Mouse (Mus musculus) spleen, adult 18-20 months (tissue): ENCODE measurements around the gene Odf3l1.

Source experiments
- DNase-seq, 2 experiments: peaks; one replicate each; pipeline ENCODE4 v3.0.0; 2022; ENCODE audit warnings: mixed read lengths in 2 of 2

Gene Odf3l1

DNA sequence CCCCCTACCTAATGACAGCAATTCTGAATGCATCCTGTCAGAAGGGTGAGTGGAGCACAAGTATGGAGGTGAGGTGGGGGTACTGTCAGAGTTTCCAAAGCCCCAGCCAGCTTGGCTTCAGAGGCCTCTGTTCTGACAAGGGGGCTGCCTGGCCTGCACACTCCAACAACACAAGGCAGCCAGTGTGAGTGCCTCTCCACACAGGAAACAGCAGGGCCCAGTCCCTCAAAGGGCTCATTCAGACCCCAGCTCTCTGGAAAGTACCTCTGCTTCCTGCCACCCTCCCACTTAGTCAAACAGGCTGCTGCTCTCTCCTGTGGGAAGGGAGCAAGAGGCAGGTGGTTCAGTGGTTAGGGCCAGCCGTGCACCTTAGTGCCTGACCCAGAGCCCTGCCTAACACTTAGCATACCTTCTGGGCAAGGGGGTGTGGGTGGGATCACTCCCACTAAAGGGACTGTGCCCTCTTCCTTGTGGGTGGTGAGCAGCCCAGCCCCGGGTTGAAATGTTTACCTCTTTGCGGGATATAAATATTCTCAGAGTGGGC, 17.1 kb upstream of the Odf3l1 start:
- DNase-seq = no peak

DNA sequence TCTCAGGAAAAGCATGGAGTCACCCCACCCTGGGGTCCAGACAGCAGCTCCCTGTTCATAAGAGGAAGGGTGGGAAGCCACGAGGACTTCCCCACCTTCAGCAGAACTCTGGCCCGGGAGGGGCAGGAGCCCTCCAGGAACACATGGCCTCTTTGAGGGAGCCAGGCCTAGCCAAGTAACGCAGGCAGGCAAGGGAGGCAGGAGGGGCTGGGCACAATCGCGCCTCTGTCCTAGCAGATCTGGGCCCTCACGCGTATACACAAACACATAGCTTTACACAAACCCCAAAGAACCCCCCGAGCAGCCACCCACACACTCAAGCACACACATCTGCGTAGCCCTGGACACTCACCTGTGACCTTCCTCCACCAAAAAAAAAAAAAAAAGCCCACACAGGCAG, 16.3 kb upstream of the Odf3l1 start:
- no peak for DNase-seq

DNA sequence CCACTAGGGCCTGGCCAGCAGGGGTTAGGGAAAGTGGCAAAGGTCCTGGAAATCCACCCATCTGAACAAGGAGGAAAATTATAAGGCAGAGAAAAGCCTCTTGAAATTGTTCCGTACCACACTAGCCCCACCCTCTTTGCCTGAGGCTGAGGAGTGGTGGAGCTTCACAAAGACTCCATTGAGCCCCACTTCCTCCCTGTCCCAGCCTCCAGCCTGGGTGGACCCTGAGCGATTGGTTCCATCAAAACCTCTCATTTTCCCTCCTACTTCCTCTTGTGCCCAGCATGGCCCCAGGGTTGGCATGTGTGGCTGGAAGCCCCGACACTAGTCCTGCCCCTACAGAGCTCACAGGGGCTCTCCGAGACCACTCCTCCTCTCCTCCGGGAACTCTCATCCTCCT, 12.8 kb upstream of the Odf3l1 start:
- no peak for DNase-seq

DNA sequence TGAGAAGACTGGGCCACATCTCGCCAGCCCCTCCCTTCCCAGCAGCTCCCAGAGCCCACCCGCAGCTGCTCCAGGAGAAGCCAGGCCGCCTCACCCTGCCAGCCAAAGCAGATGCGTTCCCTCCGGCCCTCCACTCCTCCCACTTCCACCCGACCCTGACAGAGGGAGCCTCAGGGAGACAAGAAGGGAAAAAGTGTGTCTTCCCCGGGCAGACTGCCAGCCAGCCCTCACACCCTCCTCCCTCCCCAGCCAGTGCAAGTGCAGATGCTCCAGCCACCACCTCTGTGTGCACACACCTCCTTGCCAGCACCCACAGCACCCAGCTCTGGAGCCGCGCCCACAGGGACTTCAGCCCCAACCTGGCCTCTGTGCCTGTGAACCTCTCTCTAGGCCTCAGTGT, 12.3 kb upstream of the Odf3l1 start:
- DNase-seq = no peak

DNA sequence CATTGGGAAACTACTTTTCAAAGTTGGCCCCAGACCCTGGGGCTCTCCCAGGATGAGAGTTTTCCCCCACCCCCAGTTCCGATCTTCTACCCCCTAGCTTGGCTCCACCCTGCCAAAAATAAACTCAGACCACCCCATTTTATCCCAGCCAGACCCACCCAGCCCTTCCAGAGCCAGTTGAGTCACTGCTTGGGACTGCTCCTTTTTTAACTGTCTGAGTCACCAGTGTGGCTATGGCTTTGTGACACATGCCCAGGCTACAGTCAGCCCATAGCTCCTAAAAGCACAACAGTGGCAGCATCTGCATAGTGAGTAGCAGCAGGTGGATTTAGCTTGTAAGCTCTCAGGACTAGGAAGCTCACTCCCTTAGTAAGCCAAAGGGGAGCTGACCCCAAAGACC, 8.6 kb upstream of the Odf3l1 start:
- no peak for DNase-seq

DNA sequence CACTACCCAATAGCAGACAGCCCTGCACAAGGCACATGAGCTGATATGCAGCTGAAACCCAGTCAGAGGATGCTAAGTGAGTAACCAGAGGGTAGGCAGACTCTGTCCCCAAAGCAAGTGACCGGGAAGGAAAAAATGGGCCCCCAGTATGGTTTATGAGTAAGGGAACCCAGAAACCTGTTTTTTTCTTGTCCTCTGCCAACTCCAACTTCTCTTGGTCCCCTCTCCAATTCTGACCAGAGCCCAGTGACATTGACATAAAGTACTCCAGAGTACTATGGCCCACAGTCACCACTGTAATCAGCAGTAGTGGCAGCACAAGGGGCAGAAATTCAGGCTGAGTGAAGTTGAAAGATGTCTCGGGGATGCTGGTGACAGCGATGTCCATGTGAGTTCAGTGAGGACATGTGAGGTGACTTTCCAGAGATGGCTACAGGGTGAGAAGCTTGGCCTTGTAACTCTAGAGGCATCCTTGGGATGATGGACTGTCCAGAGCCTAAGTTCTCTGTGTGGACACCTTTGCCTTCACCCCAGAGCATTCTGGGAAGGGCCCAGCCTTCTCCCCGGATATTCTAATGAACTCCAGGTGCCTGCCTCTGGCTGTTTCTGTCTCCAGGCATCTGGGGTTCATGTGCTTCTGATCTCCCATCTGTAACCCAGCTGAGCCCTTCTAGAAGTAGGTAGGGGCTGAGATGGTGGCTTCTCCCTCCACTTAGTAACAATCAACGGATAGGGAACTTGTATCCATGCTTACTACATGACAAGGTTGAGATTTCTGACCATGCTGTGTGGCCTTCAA, 7.8 kb upstream of the Odf3l1 start:
- DNase-seq = no peak

DNA sequence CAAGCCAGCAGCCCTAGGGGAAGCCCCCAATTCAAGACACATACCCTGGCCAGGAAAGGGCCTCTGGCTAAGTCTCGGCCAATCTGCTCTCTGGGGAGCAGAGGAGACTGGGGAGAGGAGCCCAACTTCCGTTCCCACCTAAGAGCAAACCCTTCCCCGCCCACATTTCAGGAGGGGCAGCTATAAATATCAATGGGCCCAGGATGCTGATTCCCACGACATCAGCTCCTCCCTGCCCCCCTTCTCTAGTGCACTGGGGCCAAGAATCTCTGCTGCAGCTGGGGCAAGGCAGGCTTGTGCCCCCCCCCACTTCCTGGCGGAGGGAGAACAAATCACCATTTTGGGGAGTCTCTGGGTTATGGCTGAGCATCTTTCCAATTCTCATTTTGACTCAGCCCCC, 6.7 kb upstream of the Odf3l1 start:
- no peak for DNase-seq

DNA sequence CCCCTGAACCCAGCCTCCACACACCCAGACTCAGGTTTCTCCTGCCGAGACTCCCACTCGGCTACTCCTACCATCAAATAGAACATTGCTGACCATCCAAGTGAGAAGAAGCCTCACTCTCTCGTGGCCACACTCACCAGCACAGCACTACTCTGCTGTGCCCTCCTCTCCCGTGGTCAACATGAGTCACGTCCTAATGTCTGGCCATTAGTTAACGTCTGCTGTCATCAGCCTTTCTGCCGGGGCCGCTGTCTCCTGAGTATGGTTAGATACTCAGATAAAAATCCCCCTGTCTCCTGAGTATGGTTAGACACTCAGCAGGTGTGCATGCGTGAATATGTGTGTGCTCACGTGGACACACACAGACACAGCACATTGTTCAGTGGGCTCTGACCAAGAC, 6.3 kb upstream of the Odf3l1 start:
- DNase-seq = no peak

DNA sequence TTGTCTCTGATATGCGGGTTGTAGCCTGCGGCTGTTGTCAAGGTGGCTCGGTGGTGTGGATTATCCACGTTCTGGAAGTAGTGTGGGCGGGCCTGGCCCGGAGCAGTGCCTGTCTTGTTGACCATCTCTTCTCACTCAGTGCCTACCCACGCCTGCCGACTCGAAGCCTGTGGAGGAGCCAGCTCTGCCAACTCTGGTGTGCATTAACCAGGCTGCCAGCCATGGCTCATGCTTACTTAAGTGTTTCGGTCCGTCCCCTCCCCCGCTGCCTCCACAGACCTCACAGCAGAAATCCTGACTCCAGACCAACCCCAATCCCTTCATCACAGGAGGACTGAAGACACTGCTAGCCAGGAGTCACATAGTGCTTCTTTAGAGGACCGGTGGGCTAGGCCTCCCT, 5.1 kb upstream of the Odf3l1 start:
- DNase-seq = no peak

DNA sequence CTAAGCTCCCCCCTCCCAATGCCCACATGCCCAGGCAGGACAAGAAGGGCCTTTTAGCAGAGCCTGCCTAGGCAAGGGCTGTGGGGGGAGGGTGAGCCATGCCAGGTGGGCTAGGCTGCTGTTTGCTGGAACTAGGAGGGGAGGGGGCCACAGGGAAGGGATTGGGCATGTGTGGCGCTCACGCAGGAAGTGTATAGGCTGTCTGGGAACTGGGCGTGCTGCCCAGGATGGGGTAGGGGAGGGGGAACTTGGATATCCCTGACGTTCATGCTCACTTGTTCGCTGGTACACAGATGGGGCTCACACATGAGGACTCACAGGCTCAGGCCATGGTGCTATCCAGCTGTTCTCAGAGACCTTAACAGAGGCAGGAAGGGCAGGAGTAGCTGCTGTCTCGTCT, 3.8 kb upstream of the Odf3l1 start:
- no peak for DNase-seq

DNA sequence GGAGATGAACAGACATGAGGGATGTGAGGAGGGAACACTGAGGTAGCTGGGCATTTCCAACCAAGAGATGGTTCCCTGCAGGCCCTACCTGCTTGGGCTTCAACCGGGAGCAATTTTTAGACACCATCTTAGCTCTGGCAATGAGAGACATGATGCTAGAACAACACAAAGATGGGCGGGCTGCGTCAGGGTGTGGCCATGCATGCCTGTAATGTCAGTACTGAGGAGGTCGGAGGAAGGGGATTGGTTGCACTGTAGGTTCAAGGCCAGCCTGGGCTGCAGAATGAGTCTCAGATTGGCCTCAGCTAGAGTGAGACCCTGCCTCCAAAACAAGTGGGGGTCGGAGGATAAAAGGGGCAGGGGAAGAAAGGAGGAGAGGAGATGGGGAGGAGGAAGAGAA, 2.0 kb upstream of the Odf3l1 start:
- no peak for DNase-seq

DNA sequence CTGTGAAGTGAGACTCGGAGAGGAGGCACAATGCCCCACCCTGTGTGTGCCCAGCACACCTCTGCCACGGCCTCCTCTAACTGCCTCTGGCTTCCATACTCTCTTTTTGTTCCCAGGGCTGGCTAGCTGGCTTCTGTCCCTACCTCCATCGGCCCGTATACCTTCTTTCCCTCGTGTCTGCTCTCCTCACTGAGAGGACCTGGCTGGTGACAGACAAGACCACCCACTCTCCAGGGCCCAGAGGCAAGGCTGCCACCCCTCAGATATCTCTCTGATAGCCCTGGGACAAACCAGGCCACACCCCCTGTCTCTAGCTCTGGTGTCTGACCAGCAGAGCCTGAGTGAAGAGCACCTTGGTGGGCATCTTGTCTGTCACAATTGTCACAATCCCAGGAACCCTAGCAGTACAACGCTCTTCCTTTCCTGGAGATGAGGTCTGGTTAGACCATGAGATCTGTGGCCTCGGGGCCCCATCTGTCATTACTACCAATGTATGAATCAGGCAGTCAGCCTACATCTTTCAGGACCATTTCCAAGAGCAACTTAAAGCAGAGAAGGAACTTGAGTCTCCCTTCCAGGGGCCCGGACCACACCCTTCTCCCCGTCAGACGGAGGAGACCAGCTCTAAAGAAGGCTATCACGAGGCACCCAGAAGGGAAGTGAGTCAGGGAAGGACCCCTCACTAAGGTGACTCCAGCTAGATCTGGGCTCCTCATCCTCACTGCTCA, 1.4 kb upstream of the Odf3l1 start:
- no peak for DNase-seq

DNA sequence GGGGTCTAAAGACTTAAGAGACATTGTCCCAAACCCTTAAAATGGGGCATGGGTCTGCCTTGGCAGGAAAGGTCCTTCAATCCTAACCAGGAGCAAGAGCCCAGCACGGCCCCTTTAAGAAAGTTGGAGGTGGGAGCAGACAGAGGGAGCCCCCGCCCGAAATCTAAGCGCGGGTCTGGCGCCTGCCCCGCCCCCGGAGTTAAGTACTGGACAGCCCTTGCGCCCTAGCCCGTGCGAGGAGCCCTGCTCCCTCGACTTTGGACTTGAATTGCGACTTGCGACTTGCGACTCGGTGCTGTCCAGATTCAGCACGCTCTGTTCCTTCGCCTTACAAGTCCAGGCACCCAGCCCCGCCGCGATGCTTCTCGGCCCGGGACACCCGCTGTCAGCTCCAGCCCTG, 353 bp upstream of the Odf3l1 start, which contains the start of gene Cspg4:
TSS of gene Cspg4 (plus strand) at position 202 of the 400 bp plus-strand sequence.
- DNase-seq = no peak

DNA sequence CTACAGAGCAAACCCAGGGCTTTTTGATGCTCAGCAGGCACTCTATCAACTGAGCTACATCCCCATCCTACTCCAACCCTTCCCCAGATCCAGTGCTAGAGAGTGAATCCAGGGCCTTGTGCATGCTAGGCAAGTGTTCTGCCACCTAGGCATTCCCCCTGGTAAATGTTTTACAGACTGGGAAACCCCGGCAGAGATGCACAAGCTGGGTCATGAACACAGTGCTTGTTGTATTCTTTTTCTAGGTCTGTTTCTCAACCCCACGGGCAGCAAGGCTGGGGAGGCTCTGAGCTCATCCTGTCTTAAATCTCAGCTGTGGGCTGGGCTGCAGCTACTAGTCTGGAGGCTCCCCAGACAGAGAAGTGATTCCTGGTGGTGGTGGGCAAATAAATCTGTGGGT, 1.6 kb downstream of the Odf3l1 start:
- DNase-seq = no peak

DNA sequence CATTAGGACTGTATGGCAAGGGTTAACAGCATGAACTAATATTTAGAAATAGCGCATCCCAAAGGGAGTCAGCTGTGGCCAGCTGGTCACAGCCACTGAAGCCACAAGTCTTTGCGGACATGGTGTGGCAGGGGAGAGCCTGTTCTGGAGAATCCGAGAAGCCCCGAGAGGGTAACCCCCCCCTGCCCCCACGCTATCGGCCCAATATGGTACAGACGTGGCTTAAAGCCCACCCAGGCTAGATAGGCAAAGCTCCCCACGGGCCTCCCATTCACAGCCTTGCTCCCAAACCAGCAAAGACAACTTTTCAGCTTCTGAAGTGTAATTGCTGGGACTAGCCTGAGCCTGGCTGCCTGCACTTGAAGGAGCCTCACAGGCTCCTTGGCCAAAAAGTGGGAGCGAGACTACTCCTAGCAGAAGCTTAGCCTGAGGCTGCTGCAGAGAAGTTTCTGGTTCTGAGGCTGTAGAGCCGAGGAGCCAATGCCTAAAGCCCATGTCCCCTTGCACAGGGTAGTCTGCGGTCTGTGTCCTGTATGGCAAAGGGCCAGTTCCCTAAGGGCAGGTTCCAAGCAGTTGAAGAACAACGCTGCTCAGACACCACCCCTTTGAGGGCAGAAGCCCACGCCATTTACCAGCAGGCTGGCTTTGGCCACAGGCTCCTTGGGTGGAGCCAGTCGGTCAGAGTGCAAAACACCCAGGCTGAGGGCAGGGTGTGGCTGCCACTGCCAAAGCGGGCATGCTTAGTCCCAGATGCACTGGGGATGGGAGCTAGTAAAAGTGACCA, 3.8 kb downstream of the Odf3l1 start:
- DNase-seq = no peak

DNA sequence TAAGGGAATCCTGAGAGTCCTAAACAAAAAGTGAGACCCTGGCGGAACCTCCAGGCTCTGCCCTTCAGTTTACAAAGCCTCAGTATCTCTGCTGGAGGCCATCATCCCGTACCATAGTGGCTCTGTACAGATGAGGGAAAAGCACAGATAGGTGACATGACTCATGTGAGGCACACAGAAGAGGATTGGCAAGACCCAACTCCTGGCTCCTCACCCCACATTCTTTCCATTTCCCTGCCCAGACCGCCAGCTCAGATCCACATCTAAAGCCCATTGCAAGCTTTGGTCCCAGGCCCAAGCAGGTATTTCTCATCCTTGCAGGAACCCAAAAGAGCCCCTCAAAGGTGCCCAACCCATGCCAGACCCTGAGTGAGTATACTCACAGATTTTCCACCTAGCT, 4.4 kb downstream of the Odf3l1 start:
- no peak for DNase-seq

DNA sequence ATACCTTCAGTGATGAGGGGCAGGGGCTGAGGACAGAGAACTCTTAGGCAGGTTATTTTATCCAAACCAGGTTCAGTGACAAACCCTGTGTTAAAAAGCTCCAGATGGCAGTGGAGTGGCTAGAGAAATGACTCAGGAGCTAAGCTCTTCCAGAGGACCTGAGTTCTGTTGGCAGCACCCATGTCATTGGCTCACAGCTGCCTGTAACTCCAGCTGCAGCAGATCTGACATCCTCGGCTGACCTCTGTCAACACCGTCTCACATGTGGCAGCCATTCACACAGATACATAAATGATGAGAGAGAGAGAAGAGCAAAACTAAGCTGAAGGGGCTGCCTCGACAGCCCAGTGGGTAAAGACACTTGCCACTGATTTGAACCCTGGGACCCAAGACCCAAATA, 7.0 kb downstream of the Odf3l1 start:
- no peak for DNase-seq

DNA sequence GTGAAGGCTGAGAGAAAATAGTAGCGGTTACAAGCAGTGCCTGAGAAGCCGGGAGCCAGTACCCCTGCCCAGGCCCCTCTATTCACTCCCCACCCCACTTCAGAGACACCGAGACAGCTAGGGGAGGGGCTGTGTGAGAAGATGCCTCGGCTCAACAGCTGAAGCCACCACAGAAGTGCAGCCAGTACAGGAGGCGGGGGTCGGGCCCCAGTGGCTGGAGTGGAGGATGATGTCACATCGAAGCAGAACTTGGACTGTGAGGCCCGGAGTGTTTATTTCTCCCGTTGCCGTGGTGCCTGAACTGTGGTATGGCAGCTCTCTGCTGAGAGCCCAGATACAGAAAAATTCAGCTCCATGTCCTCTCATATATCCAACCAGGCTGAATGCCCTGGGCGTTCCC, 12.7 kb downstream of the Odf3l1 start:
- DNase-seq = no peak

DNA sequence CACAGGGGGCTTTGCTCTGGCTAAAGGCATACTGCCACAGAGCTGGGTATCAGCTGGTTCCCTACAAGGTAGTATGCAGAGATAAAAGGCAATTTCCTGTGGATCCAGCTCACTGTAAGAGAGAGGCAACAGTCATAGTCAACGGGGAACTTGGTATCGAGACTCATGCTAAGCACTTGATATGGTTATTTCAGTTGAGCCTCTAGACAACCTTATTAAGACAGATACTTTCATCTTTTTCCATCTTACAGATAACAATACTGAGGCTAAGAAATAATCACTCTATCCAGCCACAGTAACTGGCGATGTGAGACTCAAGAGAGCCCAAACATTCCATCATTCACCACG, 13.6 kb downstream of the Odf3l1 start:
- no peak for DNase-seq

DNA sequence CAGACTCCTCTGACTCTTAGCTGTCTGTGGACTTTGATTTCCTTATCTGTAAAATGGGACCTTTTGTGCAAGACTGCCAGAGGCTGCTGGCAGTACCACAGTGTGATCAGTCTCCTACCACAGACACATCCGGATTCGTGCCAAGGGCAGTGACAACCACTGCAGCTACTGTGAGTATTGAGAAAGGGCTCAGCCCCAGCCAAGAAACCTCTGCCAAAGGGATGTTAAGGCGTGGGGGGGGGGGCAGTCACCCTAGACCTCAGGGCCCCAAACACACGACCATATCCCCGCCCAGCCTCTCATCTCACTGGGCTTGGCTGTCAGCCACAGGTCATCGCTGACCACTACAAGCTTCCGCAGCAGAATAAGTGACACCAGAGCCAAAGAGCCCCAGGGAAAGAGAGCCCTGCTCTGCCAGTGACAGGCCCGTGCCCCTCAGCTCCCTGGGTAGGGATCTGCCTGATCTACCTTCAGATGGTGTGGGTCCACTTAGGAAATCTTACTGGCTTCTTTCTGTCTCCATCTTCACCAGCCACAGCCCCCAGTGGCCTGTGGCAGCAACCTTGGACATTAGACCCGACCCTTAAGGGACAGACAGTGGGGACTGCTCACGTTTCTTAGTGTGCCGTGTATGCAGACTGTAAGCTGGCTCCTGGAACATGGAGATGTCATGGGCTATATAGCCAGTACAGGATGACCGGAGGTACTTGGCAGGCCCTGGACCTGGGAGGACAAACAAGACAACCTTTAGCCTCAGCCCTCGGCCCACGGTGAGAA, 14.2 kb downstream of the Odf3l1 start:
- DNase-seq = no peak

DNA sequence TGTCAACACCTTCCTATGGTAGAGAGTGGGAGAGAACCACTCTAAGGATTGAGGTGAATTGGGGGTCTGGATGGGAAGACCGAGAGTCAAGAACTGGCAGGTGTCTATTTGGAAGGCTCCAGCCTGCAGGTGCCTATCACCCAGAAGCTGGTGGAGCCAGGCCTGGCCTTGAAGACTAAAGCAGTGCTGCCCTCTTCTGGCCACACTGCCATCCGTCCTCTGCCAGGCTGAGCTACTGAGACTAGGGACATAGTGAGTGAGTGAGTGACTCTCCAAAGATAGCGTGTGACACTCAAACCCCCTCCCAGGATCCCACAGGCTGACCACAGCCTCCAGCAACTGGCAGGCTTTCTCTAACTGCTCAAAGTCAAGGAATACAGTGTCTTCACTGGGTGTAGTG, 17.0 kb downstream of the Odf3l1 start:
- DNase-seq = peak in 1 of 2 experiments; percentile 48

DNA sequence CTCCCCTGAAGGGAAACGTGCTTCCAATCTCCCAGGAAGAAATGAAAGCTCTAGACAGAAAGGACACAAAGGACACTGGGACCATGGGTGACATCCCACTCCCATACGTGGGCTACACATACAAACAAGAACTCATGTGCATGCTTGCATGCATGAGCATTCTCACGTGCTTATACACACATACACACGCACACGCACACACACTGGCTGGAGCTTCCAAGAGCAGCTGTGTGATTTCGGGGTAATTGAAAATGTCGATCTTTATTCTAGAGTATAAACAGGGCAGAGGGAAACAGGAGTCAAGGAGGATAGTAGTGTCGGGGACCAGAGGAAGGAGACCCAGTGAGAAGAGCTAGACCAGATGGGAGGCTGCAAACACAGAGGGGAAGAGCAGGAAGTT, 19.8 kb downstream of the Odf3l1 start:
- DNase-seq = no peak
